Mouse (Mus musculus): ENCODE results near the gene Hist1h2bk.

The Hist1h2bk gene

DNA sequence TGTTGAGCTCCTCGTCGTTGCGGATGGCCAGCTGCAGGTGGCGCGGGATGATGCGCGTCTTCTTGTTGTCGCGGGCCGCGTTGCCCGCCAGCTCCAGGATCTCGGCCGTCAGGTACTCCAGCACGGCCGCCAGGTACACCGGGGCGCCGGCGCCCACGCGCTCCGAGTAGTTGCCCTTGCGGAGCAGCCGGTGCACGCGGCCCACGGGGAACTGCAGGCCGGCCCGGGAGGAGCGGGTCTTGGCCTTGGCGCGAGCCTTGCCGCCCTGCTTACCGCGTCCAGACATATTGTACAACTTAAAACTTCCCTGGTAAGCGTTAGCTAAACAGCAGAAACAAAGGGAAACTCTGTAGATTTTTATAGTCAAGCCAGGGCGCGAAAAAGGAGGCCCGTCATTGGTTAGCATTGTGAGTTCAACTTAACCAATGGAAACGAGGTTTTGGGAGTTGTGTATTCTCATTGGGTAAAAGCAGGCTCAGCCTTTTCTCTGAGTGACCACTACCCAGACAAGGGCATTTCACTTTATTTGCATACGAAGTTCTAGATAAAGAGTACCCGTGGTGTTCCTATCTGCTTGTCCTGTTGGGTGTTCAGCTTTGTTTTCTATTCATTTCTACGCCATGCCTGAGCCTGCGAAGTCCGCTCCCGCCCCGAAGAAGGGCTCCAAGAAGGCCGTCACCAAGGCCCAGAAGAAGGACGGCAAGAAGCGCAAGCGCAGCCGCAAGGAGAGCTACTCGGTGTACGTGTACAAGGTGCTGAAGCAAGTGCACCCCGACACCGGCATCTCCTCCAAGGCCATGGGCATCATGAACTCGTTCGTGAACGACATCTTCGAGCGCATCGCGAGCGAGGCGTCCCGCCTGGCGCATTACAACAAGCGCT is at the start of gene Hist1h2bk, which contains the start of gene Hist1h2ah:
Gene Hist1h2bk, plus strand, starts transcription at position 604 of the 882 bp plus-strand sequence.
Gene Hist1h2ah, minus strand, starts transcription at position 302 of the 882 bp plus-strand sequence.
- DNase-seq (ENCODE audit: low read depth, low spot score): peak; percentile 99

- peak; percentile 70 for DNase-seq (ENCODE audit: low read depth, low spot score)
These were observed 43.1 kb upstream of the Hist1h2bk start for GRCm38 (mm10) chr13:21992550-21992949.

DNA sequence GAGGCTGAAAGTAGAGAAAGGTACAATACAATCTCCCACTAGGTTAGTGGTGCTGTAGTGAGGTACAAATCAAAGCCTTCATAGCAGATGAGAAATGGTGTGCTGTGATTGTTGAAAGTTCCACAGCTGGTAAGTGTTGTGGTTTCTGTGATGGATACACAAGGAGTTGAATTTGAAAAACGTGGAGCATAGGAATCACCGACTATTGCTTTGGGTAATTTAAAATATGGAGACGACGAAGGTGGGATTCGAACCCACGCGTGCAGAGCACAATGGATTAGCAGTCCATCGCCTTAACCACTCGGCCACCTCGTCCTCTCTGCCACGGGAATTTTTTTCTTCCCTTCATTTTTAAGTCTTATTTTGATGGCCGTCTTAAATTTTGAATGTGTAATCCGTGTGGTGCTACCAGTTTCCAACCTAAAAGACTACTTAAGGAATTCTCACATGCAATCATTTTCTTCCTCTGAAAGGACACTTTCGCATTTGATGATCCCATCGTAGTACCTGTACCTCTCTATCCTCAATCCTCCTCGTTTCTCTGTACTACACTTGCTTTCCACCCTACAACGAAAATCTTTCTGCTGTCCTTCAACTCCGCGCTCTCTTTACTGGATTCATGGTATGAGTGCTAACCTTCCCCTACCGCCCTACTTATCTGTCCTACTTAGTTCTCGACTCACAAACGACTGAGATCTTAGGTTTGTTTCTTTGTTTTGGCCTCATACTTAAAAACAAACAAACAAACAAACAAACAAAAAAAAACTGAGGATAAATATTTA is 41.5 kb upstream of the Hist1h2bk start:
- peak; percentile 92 for DNase-seq (ENCODE audit: low read depth, low spot score)

GRCm38 (mm10) chr13:21994896-21995295 is 40.8 kb upstream of the Hist1h2bk start:
- DNase-seq (ENCODE audit: low read depth, low spot score): no peak

DNA sequence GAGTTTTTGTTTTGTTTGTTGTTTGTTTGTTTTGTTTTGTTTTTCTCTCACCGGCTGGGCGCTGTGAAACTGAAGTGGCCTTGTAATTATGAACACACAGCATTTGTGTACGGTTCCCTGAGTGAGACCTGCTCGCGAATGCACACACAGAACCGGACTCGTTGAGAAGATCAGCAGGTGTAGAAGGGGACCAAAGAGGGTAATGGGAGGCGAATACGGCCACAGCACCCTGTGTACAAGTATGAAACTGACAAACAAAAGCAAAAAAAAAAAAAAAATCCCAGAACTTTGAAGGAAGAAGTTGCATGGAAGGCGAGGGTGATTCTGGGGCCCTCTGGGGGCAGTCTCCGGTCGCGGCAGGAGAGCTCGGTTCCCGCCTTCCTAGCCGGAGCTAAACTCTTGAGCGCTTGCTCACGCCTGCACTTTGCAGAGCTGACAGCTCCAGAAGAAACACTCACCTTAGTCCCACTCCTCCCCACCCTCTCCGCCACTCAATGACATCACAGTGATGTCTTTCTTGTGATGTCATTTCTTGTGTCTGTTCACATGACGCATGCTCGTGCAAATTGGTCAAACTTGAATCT is 40.2 kb upstream of the Hist1h2bk start:
- peak; percentile 83 for DNase-seq (ENCODE audit: low read depth, low spot score)

- DNase-seq (ENCODE audit: low read depth, low spot score): peak; percentile 79
These were observed 39.4 kb upstream of the Hist1h2bk start for GRCm38 (mm10) chr13:21996101-21996839.

DNA sequence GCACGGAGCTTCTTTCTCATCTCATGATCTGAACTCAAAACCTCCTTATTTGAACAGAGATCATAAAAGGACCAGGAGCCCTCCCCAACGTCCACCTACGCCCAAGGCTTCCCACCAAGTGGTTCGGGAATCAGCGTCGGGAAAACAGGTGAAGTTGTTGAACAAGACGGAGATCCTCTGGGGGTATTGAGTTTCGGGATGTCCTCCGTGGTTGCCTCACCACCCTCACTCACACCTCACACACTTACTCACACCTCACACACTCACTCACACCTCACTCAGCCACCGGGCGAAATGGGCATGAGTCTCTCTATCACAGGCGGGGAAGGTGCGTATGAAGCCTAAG is 38.9 kb upstream of the Hist1h2bk start:
- DNase-seq (ENCODE audit: low read depth, low spot score): no peak

- peak; percentile 25 for DNase-seq (ENCODE audit: low read depth, low spot score)
These were observed 38.4 kb upstream of the Hist1h2bk start for GRCm38 (mm10) chr13:21997201-21997820.

DNA sequence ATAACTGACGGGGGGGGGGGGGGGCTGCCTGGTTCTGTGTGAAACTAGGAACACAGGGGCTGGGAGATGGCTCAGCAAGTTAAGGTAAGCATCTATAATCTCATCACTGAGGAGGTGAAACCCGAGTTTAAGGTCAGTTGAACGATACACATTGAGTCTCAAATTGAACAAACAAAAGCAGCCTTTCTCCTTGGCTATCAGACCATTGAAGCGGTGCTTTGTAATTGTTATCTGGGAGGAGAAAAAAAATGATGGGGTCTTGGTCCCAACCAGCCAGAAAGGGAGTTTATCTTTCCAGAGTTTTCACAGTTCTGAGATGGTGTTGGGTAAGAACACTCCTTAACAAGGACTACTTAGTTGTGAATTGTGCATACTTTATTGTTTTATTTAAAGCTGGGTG is 37.8 kb upstream of the Hist1h2bk start:
- no peak for DNase-seq (ENCODE audit: low read depth, low spot score)

GRCm38 (mm10) chr13:21998412-21998811 is 37.3 kb upstream of the Hist1h2bk start:
- no peak for DNase-seq (ENCODE audit: low read depth, low spot score)

- DNase-seq (ENCODE audit: low read depth, low spot score): no peak
These were observed 36.5 kb upstream of the Hist1h2bk start for GRCm38 (mm10) chr13:21999147-21999546.

DNA sequence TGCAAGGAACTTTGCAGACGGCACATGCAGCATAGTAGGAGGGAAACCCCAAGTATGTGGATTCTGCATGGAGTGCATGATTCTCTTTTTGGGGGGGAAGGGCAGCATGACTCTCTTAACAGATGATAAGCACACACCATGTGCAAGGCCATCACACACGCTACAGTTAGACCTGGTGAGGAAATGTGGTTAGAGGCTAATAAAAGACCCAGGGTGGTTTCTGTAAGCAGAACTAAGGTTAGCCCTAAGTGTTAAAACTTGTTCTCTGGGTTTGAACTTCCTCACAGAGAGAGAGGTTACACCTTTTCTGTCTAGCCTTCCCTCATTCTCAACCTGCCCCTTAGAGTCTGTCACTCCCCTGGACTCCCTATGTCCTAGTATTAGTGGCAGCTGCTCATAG is 34.3 kb upstream of the Hist1h2bk start:
- no peak for DNase-seq (ENCODE audit: low read depth, low spot score)

DNA sequence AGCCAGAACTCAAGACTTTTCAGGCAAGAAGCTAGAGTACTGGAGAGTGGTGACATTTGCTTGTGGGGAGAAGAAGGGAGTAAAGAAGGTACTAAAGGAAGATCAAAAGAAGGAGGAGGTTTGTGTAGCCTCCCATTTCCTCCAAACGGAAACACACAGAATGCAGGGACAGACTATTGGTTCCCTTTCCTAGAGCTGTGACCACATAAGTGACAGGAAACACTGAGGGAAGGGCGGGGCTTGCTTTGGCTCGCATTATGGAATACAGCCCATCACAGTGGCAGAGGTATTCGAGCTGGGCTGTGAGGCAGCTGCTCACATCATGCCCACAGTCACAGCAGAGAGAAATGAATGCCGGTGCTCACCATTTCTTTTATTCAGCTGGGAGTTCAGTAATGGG is 33.8 kb upstream of the Hist1h2bk start:
- no peak for DNase-seq (ENCODE audit: low read depth, low spot score)

- DNase-seq (ENCODE audit: low read depth, low spot score): no peak
These were observed 29.9 kb upstream of the Hist1h2bk start for GRCm38 (mm10) chr13:22005605-22006333.

GRCm38 (mm10) chr13:22006334-22007120 is 29.1 kb upstream of the Hist1h2bk start:
- DNase-seq (ENCODE audit: low read depth, low spot score): peak; percentile 95

DNA sequence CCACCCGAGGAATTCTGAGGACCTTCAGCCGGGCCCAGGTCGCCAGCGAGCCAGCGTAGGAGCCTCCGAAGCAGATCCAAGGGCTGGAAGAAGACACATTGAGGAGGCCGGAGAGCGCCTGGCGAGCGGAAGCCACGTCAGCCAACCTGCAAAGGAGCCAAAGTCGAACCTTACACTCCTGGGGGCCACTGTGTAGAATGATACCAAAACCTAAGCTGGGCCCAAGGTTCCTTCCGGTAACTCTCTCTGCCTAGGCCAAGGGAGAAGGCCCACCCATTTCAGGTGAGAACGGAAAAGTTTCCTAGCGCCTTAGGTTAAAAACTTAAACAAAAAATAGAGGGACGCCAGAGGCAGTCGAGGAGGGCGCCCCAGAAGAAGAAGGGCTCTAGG is 28.6 kb upstream of the Hist1h2bk start:
- no peak for DNase-seq (ENCODE audit: low read depth, low spot score)

GRCm38 (mm10) chr13:22007872-22008271 is 27.8 kb upstream of the Hist1h2bk start:
- DNase-seq (ENCODE audit: low read depth, low spot score): no peak

- DNase-seq (ENCODE audit: low read depth, low spot score): no peak
These were observed 27.0 kb upstream of the Hist1h2bk start for GRCm38 (mm10) chr13:22008707-22009106.

- no peak for DNase-seq (ENCODE audit: low read depth, low spot score)
These were observed 26.0 kb upstream of the Hist1h2bk start, which contains the start of gene Prss16 for GRCm38 (mm10) chr13:22009642-22010041. TSS of gene Prss16 (minus strand) at chr13:22009742.

Data from R1 (cell line).